Mouse (Mus musculus): ENCODE measurements at regions not wholly inside any gene's neighbourhood (a gene's known extent, or its start where the extent isn't known, plus 50 kb on each side); places are given as distances from the start of the nearest gene placed in this dataset.
A peak's percentile ranks its signal among the peaks of the same experiment; 100 is the strongest.
"Not testable (repeated sequence)": the region's sequence is repeated elsewhere in the genome, so short reads cannot be mapped to it uniquely, and the experiment has no call there.

GRCm38 (mm10) chr10:118603857-118604414, 163.1 kb downstream of the Ifng start:
- no peak for DNase-seq (ENCODE audit: low spot score in 2 of 2)

- DNase-seq (ENCODE audit: low spot score in 2 of 2), result no peak
These were observed 164.4 kb downstream of the Ifng start for GRCm38 (mm10) chr10:118605156-118605821.

GRCm38 (mm10) chr10:118607418-118607817, 166.6 kb downstream of the Ifng start:
- DNase-seq (ENCODE audit: low spot score in 2 of 2), result peak in 1 of 2 experiments; percentile 22

- no peak for DNase-seq (ENCODE audit: low spot score in 2 of 2)
These were observed 167.7 kb downstream of the Ifng start for GRCm38 (mm10) chr10:118608376-118609145.

- no peak for DNase-seq (ENCODE audit: low spot score in 2 of 2)
These were observed 168.3 kb downstream of the Ifng start for GRCm38 (mm10) chr10:118609157-118609556.

GRCm38 (mm10) chr10:118610868-118611461, 170.1 kb downstream of the Ifng start:
- DNase-seq (ENCODE audit: low spot score in 2 of 2), result no peak

GRCm38 (mm10) chr10:118612091-118612490, 171.2 kb downstream of the Ifng start:
- no peak for DNase-seq (ENCODE audit: low spot score in 2 of 2)

GRCm38 (mm10) chr10:118613056-118613695, 172.3 kb downstream of the Ifng start:
- no peak for DNase-seq (ENCODE audit: low spot score in 2 of 2)

GRCm38 (mm10) chr10:118614251-118614865, 173.5 kb downstream of the Ifng start:
- DNase-seq (ENCODE audit: low spot score in 2 of 2), result no peak

- DNase-seq (ENCODE audit: low spot score in 2 of 2), result no peak
These were observed 174.5 kb downstream of the Ifng start for GRCm38 (mm10) chr10:118615131-118616020.

- no peak for DNase-seq (ENCODE audit: low spot score in 2 of 2)
These were observed 175.3 kb downstream of the Ifng start for GRCm38 (mm10) chr10:118616031-118616615.

- DNase-seq (ENCODE audit: low spot score in 2 of 2), result peak; percentile 28 to 59
These were observed 176.6 kb downstream of the Ifng start for GRCm38 (mm10) chr10:118617291-118618044.

- DNase-seq (ENCODE audit: low spot score in 2 of 2), result not testable (repeated sequence)
These were observed 177.4 kb downstream of the Ifng start for GRCm38 (mm10) chr10:118618251-118618650.

GRCm38 (mm10) chr10:118618766-118619600, 178.1 kb downstream of the Ifng start:
- DNase-seq (ENCODE audit: low spot score in 2 of 2), result no peak

GRCm38 (mm10) chr10:118619601-118620000, 178.8 kb downstream of the Ifng start:
- DNase-seq (ENCODE audit: low spot score in 2 of 2), result no peak

- DNase-seq (ENCODE audit: low spot score in 2 of 2), result no peak
These were observed 179.8 kb downstream of the Ifng start for GRCm38 (mm10) chr10:118620611-118621010.

GRCm38 (mm10) chr10:118621546-118621945, 180.7 kb downstream of the Ifng start:
- DNase-seq (ENCODE audit: low spot score in 2 of 2), result no peak

GRCm38 (mm10) chr10:118622131-118622530, 181.3 kb downstream of the Ifng start:
- DNase-seq (ENCODE audit: low spot score in 2 of 2), result no peak
